Mouse (Mus musculus) spleen, adult 2 months (tissue): Measurements from ENCODE around the gene Spsb1. TPM values are rescaled to one million over a fixed set of nuclear protein-coding genes. Genes with fewer than 3 reads are reported as not detected.

ENCODE experiments used
- DNase-seq, 2 experiments: peaks; one replicate each; pipeline versions ENCODE4 v3.0.0 to v3.0.0-alpha.2; 2012 to 2021; ENCODE audit warnings: low spot score in 2 of 2, low read depth in 1 of 2
- H3K27ac ChIP-seq: fragments of 200-500 bp; 2 replicates; pipeline ENCODE4 v1.5.1; 2012; ENCODE audit warnings: low read length, inconsistent platforms; ENCODE audit not compliant: insufficient read depth
- H3K27me3 ChIP-seq: fragments of 200-500 bp; 2 replicates; pipeline ENCODE4 v1.6.1; 2012; ENCODE audit warnings: mild to moderate bottlenecking, moderate library complexity, low read length, inconsistent platforms; ENCODE audit not compliant: control insufficient read depth, insufficient read depth
- H3K36me3 ChIP-seq: fragments of 200-500 bp; 2 replicates; pipeline ENCODE4 v1.6.1; 2012; ENCODE audit warnings: mild to moderate bottlenecking, low read length, inconsistent platforms; ENCODE audit not compliant: control insufficient read depth, insufficient read depth
- H3K4me1 ChIP-seq: fragments of 200-500 bp; 2 replicates; pipeline ENCODE4 v1.6.1; 2011; ENCODE audit warnings: inconsistent platforms; ENCODE audit not compliant: control insufficient read depth, insufficient read depth, insufficient read length
- H3K4me3 ChIP-seq: fragments of 200-500 bp; 2 replicates; pipeline ENCODE4 v1.5.1; 2011; ENCODE audit warnings: mild to moderate bottlenecking, inconsistent platforms; ENCODE audit not compliant: insufficient read depth, insufficient read length; ENCODE audit errors: extremely low read depth
- CTCF ChIP-seq: fragments of 200-500 bp; IDR thresholded peaks from 2 replicates; pipeline ENCODE4 v1.5.1; 2011; ENCODE audit warnings: mild to moderate bottlenecking, inconsistent platforms; ENCODE audit not compliant: insufficient read depth, insufficient read length, insufficient replicate concordance; ENCODE audit errors: extremely low read depth
- POLR2A ChIP-seq: fragments of 200-500 bp; IDR thresholded peaks from 2 replicates; pipeline ENCODE4 v1.6.1; 2011; ENCODE audit warnings: low read depth, low read length, inconsistent platforms
- WGBS: fragments of 180-500 bp; shearing (Covaris S2); methylation state at CpG from one replicate; pipeline ENCODE4 v1.1.7; 2018; 5-methylcytosine and 5-hydroxymethylcytosine counted together
- polyA plus RNA-seq: library from polyadenylated mRNA; depleted of rRNA; stranded (reverse); fragments of >200 nt; gene quantifications from 2 replicates; pipeline ENCODE4 v1.2.3, GENCODE M21; 2012

Spsb1 gene
- polyA plus RNA-seq, 1 experiment, result 5.9 TPM

DNA sequence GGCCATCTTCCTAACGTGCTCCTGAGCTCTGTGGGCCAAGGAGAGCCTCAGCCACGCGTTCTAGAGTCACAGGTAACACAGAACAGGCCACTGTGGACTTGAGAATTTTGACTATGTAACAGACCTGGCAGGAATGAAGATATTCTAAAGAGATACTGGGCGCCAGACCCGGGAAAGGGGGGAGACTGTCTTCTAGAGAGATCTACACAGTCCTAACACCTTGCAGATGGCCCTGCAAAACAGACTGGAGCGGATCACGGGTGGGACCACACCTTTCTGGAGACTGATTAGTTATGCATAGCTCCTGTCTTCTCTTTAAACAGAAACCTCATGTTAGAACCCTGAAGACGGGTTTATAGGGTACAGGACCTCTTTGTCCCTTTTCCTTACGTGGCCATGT lies 100.1 kb downstream of the Spsb1 start:
- TF ChIP-seq CTCF, result no peak
- TF ChIP-seq POLR2A, result no peak
- H3K4me1 ChIP-seq, result peaks cover 27% of the 10 kb centered on the region; the same call in 1 of the 2 replicates
- H3K27ac ChIP-seq, result peak overlapping the region; percentile 75
- peak overlapping the region; percentile 36; the same call in 1 of the 2 replicates for H3K4me3 ChIP-seq
- 45% methylated on average over 9 of the region's 9 CpGs for WGBS
- H3K27me3 ChIP-seq, result no peaks in the 10 kb centered on the region
- H3K36me3 ChIP-seq, result no peaks in the 10 kb centered on the region
- no peak for DNase-seq

DNA sequence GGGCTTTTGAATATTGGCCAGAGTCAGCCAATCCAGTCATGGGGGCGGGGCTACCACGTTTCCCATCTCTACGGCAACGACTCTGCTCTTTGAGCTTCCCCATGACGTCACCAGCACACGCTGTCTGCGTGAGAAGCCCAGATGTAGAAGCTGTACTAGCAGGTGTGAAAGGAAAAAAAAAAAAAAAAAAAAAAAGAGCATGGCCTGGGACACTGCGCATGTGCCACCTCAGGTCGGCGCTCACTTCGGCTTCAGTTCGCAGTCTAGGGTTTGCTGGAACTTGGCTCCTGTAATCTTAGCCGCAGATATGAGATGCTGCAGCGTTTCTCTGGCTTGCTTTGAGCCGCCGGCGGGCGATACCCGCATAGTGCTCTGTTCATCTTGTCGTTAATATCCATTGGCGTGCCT lies 100.5 kb downstream of the Spsb1 start:
- Histone ChIP-seq H3K4me3 (peak overlapping the region; percentile 36; the same call in 1 of the 2 replicates), H3K4me1 (peaks cover 27% of the 10 kb centered on the region; the same call in 1 of the 2 replicates), H3K36me3 (no peaks in the 10 kb centered on the region), H3K27ac (peak overlapping the region; percentile 75), H3K27me3 (no peaks in the 10 kb centered on the region)
- WGBS, result 23% methylated on average over 21 of the region's 21 CpGs
- DNase-seq, result peak; percentile 64 to 93
- TF ChIP-seq CTCF, result no peak
- no peak for TF ChIP-seq POLR2A

DNA sequence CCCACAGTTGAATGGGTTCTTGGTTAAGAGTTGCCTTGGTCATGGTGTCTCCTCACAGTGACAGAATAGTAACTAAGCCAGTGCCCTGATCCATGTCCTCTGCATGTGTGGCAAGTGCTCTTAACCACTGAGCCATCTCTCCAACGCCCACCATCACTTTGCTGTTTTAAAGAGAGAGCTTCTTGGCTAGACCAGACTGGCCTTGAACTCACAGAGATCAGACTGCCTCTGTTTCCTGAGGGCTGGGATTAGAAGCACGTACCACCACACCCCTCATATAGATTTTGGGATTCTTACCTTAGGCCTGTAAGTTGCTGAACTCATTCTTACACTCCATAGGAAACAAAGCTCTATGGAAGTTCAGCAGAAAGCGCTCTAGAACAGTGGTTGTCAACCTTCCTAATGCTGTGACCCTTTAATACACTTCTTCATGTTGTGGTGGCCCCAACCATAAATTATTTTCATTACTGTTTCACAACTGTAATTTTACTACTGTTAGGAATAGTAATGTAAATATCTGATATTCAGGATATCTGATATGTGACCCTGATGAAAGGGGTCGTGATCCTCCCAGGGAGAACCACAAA lies 101.1 kb downstream of the Spsb1 start:
- no peaks in the 10 kb centered on the region for H3K27me3 ChIP-seq
- no peaks in the 10 kb centered on the region for H3K36me3 ChIP-seq
- 75% methylated on average over 4 of the region's 4 CpGs for WGBS
- H3K4me1 ChIP-seq, result peaks cover 27% of the 10 kb centered on the region; the same call in 1 of the 2 replicates
- no peak for DNase-seq
- H3K27ac ChIP-seq, result no peak overlapping the region
- TF ChIP-seq CTCF (no peak), POLR2A (no peak)
- no peak overlapping the region for H3K4me3 ChIP-seq

DNA sequence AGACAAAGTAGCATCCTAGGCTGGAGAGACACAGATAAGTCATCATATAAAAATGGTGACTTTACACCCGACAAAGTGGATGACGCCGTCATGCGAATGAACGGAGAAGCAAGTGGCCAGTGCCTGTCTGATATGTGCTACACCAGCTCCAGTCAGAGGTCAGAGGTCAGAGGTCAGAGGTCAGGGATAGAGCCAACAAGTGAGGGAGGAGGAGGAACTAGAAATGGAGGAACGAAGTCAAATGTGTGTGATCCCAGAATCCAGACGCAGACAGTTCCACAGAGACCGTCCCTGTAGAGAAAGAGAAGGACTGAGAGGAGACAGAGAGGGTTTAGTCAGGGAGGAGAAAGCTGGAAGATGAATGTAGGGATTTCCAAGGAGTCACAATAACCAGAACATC lies 103.3 kb downstream of the Spsb1 start:
- no peak overlapping the region for H3K4me3 ChIP-seq
- peaks cover 13% of the 10 kb centered on the region; the same call in 1 of the 2 replicates for H3K4me1 ChIP-seq
- H3K36me3 ChIP-seq, result no peaks in the 10 kb centered on the region
- no peak overlapping the region for H3K27ac ChIP-seq
- H3K27me3 ChIP-seq, result no peaks in the 10 kb centered on the region
- 91% methylated on average over 8 of the region's 8 CpGs for WGBS
- TF ChIP-seq CTCF (no peak), POLR2A (no peak)
- no peak for DNase-seq

DNA sequence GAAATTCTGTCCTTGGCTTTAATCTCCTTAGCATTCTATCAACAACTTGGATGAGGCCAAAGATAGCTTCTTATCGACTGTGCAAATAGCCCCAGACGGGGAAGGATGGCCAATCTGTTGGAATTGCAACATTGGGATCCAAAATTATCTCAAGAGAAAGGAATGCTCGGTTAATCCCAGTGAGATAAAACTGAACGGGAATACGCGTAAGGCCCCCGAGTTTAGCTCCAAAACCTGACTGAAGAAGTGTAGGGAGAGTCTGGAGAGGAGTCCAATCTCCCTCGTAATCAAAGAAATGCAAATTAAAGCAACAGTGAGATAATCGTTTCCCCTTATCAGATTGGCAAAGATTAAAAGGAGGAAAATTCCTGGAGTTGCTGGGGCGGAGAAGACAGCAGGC lies 104.2 kb downstream of the Spsb1 start:
- Histone ChIP-seq H3K4me1 (peaks cover 6% of the 10 kb centered on the region; the same call in 1 of the 2 replicates), H3K4me3 (no peak overlapping the region), H3K36me3 (no peaks in the 10 kb centered on the region), H3K27ac (no peak overlapping the region), H3K27me3 (no peaks in the 10 kb centered on the region)
- TF ChIP-seq POLR2A (no peak), CTCF (no peak)
- 86% methylated on average over 10 of the region's 10 CpGs for WGBS
- DNase-seq, result no peak

DNA sequence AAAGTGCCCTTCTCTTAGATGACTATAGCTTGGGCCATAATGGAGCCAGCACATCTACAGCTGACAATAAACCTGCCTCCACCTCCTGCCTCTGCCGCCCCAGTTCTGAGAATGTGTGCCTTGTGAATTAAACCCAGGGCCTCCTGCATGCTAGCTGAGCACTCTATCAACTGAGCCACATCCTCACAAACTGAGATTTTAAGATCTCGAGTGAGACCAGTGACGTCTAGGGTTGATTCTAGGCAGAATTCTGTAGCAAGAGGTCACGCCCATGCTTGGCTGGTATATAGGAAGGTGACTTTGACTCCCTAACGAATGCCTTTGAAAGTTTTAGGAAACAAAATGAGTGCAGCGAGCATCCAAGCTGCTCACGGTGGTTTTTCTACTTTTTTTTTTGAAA lies 104.8 kb downstream of the Spsb1 start:
- Histone ChIP-seq H3K27me3 (no peaks in the 10 kb centered on the region), H3K4me3 (no peak overlapping the region), H3K4me1 (peaks cover 4% of the 10 kb centered on the region; the same call in 1 of the 2 replicates), H3K36me3 (no peaks in the 10 kb centered on the region), H3K27ac (no peak overlapping the region)
- WGBS, result 81% methylated on average over 7 of the region's 7 CpGs
- no peak for DNase-seq
- TF ChIP-seq POLR2A (no peak), CTCF (no peak)

DNA sequence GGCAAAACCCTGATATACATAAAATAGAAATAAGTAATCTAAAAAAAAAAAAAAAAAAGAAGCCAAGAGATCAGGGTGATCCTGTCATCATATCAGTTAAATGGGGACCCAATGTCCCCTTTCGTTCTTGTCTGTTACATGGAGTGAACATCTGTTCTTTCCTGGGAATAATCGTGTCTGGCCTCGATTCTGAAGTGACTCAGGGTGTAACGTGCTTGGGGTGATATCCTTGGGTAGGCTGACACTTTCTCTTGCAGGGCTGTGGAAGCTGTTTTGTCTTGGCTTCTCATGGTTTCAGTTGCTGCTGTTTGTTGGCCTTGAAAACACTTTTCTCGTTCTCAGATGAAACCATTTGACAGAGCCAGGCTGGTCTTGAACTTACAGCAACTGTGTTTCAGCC lies 105.8 kb downstream of the Spsb1 start:
- H3K4me3 ChIP-seq, result no peak overlapping the region
- no peaks in the 10 kb centered on the region for H3K27me3 ChIP-seq
- no peaks in the 10 kb centered on the region for H3K36me3 ChIP-seq
- DNase-seq, result no peak
- H3K4me1 ChIP-seq, result no peaks in the 10 kb centered on the region
- WGBS, result 81% methylated on average over 5 of the region's 5 CpGs
- H3K27ac ChIP-seq, result no peak overlapping the region
- TF ChIP-seq CTCF (no peak), POLR2A (no peak)
